1 mouse cellular context compared by ENCODE assay signal in the genomic region with DNA sequence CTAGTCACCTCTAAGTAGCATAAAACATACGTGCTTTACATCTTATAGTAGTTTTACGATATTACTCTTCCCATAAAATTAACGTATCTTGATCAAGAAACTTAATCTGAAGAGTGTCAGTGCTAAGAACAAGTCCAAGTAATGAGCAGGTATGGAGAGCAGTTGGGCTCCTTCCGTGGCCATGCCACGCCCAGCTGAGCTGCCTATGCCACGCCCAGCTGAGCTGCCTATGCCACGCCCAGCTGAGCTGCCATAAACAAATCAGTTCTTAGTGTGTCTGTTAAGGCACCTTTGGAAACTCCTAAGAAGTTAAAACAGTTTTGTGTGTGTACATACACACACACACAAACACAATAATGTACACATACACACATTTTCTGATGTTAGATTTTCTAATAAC.
TF ChIP-seq lines count a peak whose summit lies in the region.

No protein-coding gene starts in this region.

TF ChIP-seq in CH12.LX, 34 proteins besides CTCF, POLR2A, EP300 and RAD21:
- TF ChIP-seq TCF12 (IDR thresholded peaks at IDR 0.05; ENCODE audit: low read depth, low read length) (no peak), NELFE (IDR thresholded peaks at IDR 0.05; ENCODE audit: low read depth, low read length) (no peak), RCOR1 (conservative IDR thresholded peaks at IDR 0.05; ENCODE audit: low read depth, low read length) (no peak)
